Mouse (Mus musculus) erythroblast, embryonic 14.5 days (primary cell): ENCODE measurements around the gene Gstt2.

Source experiments
- GATA1 ChIP-seq: IDR thresholded peaks from 2 replicates; pipeline ENCODE4 v1.6.1; 2012; ENCODE audit warnings: low read length, inconsistent platforms, mixed read lengths
- TAL1 ChIP-seq: IDR thresholded peaks from 3 replicates; pipeline ENCODE4 v1.6.1; 2012; ENCODE audit warnings: low read length, inconsistent platforms, mixed read lengths

GRCm38 (mm10) chr10:75854096-75854495, 16.9 kb upstream of the Gstt2 start:
- no peak for TF ChIP-seq TAL1
- TF ChIP-seq GATA1: no peak
